Mouse (Mus musculus): ENCODE data around the gene Skap2.

Skap2 gene

DNA sequence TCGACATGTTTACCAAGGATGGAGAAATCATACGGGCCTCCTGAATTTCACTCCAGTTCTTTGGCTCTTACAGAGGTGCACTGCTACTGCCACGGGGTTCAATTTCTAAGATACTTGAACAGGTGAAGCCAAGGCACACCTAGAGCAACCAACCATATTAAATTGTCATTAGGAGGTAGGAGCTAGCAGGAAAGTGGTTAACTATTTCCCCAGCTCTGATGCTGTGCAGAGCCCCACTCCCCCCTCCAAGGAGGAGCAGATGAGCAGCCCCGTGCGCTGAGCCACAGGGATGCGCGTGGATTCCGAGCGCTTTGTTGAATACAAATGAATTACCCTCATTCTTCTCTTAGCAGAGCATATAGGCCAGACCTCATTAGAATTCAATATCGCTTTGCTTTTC lies 162.8 kb downstream of the Skap2 start:
- no peak for DNase-seq (ENCODE audit: low spot score in 2 of 2)

- DNase-seq (ENCODE audit: low spot score in 2 of 2) = no peak
Observed at GRCm38 (mm10) chr6:51844106-51844505, 168.2 kb downstream of the Skap2 start.

DNA sequence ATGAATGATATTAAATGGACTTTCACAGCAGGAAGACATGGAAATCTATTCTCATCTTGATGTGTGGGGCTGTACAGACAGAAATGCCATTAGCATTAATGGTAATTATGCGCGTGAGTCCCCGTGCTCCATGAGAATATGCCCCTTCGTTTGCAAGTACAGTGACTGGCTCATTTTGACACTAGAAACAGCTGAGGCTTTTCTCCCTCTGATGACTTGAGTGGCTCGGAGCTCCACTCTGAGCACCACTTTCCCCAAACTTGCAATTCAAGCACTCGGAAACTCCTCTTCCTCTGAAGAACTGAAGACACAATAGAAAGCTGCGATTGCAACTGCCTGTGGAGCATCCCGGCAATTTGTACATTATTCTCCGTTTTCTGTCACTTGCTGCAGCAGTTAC lies 169.3 kb downstream of the Skap2 start:
- no peak for DNase-seq (ENCODE audit: low spot score in 2 of 2)

- DNase-seq (ENCODE audit: low spot score in 2 of 2) = no peak
Observed at GRCm38 (mm10) chr6:51838177-51838576, 174.2 kb downstream of the Skap2 start.

- DNase-seq (ENCODE audit: low spot score in 2 of 2) = no peak
Observed at GRCm38 (mm10) chr6:51833362-51833761, 179.0 kb downstream of the Skap2 start.

GRCm38 (mm10) chr6:51825621-51826021 lies 186.7 kb downstream of the Skap2 start:
- no peak for DNase-seq (ENCODE audit: low spot score in 2 of 2)

DNA sequence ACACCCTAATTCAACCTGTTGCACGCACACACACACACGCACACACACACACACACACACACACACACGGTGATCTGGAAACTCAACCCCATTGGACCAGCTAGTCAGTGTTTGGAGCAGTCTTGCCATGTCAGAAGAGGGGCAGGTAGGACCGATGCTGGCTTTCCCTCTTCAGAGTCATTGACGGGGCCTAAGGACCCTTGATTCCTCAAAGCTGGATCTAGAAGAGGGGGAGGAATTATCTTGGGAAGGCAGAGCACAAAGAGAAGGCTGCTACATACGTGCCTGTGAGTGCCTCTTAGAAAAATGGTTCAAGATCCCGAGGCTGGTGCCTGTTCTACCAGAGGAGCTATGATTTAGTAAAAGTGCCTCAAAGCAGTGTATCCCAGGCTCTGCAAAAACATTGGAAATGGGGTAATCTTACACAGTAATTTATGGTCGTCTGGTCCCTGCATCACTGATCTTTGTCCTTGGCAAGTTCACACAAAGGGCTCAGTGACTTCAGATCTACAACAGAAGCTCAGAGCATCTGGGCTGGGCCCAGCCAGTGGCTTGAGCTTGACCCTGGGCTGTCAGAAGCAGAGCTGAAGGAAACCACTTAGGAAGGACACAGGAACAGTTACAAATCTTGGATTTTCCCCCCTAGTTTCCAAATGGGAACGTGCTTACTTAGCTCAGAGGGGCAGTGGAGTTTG lies 188.1 kb downstream of the Skap2 start:
- no peak for DNase-seq (ENCODE audit: low spot score in 2 of 2)

DNA sequence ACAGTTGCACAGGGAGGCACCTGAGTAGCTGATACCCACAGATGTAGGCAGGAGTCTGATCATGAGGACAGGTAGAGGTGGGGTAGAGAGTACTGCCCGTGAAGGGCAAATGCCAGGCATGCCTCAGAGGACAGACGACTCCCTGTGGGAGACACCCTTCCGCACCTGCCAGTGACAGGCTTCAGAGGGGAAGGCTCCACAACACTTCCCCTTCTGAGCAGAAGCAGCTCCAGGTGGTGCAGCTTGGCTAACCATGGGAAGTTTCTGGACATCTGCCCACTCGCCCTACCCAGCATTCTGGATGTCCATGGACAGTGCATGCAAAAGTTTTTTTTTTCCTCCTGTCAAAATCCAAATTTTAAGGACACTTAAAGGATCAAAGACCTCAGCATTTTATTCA lies 190.3 kb downstream of the Skap2 start:
- no peak for DNase-seq (ENCODE audit: low spot score in 2 of 2)

DNA sequence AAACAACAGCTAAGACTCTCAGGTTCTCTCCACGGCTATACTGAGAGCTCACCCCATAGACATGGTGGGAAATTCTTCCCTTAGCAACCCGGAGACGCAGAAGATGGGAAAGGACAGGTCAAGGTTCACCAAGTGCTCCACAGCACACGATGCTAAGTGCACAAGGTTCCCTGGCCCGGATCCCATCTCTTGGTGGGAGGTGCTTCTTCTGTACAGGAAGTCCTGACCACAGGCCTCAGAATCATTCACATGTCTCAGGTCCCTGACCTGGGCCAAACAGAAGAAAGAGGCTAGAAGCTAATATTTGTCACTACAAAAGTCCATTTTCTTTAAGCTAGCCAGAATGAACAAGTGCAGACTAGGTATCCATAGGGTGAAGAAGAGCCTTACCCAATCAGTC lies 191.5 kb downstream of the Skap2 start:
- no peak for DNase-seq (ENCODE audit: low spot score in 2 of 2)

- no peak for DNase-seq (ENCODE audit: low spot score in 2 of 2)
Observed at GRCm38 (mm10) chr6:51816892-51817621, 195.3 kb downstream of the Skap2 start.

- no peak for DNase-seq (ENCODE audit: low spot score in 2 of 2)
Observed at GRCm38 (mm10) chr6:51810906-51811305, 201.4 kb downstream of the Skap2 start.

GRCm38 (mm10) chr6:51809164-51809824 lies 203.1 kb downstream of the Skap2 start:
- no peak for DNase-seq (ENCODE audit: low spot score in 2 of 2)

GRCm38 (mm10) chr6:51808011-51808410 lies 204.3 kb downstream of the Skap2 start:
- no peak for DNase-seq (ENCODE audit: low spot score in 2 of 2)
